Mouse (Mus musculus) ovary, adult 2 months (tissue): ENCODE data around the gene Muc16. TPM values are rescaled to one million over a fixed set of nuclear protein-coding genes. Genes with fewer than 3 reads are reported as not detected.

Source experiments
- polyA plus RNA-seq: library from polyadenylated mRNA; depleted of rRNA; stranded (reverse); fragments of >200 nt; gene quantifications from 2 replicates; pipeline ENCODE4 v1.2.3, GENCODE M21; 2012; rRNA removed

Gene Muc16
- 1.8 and 3.0 TPM in 2 replicates for polyA plus RNA-seq

DNA sequence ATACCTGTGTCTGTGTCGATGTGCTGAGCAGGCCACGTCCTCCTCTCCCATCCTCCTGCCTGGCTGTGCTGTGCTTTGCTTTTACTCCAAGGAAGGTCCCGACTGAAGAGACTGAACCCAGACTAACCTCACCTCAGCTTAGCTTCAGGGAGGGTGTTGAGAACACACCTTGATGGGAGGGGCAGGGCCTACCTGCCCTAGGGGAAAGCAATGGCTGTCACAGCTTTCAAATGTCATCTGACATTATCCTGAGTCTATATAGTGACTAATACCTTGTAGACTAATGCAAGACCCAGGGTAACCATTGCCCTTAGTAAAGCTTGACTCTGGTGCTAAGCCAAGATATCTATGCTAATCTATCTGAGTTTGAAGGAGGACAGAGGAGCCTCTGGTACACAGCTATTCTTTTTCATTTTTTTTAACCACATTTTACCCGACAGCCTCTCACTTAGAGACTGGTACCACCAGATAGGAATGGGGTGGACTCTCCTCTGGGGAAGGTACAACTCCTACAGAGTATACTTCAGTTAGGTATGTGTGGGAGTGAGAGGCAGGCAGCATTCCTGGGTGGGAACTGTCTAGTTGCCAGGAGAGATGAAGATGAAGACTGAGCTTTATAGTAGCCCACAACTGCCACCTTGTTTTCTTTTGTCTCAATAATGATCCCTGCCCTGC lies at the start of gene Muc16:
Muc16 (minus strand) TSS at position 51 of the 675 bp plus-strand sequence.

DNA sequence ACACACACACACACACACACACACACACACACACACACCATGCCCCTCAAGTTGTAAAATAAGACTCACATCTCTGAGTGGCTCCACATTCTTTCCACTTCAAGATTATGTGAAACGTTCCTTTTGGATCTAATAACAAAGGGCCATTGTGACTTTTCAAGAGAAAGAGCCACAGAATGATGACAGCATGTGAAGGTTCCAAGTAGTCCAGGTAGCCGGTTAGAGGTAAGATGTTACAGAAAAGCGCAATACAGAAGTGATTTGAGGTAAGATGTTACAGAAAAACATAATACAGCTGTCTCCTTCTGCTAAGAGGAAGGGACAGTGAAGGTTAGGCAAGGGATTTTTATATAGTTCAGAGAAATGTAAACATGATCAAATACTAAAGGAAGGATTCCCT lies 196.2 kb downstream of the Muc16 start, which contains the start of the genes Zfp558 and Mbd3l1:
Zfp558 (minus strand) TSS at position 101 of the 400 bp plus-strand sequence.
Mbd3l1 (plus strand) TSS at position 192 of the 400 bp plus-strand sequence.

Other genes starting within 250 kb of the Muc16 start
- not detected in 2 replicates for gene Mbd3l2, start 243.9 kb downstream of the Muc16 start, polyA plus RNA-seq
- gene Zfp558, start 196.3 kb downstream of the Muc16 start, polyA plus RNA-seq = 0.37 and 0.73 TPM in 2 replicates
- not detected in 2 replicates for gene Mbd3l1, start 196.2 kb downstream of the Muc16 start, polyA plus RNA-seq
- gene Olfr24, start 89.5 kb upstream of the Muc16 start, polyA plus RNA-seq = not detected in 2 replicates
- gene Olfr828, start 145.0 kb upstream of the Muc16 start, polyA plus RNA-seq = not detected in 2 replicates
- not detected in 2 replicates for gene Olfr829, start 180.4 kb upstream of the Muc16 start, polyA plus RNA-seq
- not detected in 2 replicates for gene Olfr830, start 200.2 kb upstream of the Muc16 start, polyA plus RNA-seq